Mouse (Mus musculus) G1E (cell line): ENCODE data around the gene Hes1.

ENCODE experiments used
- CTCF ChIP-seq: IDR thresholded peaks from 2 replicates; pipeline ENCODE4 v1.5.1; 2012; ENCODE audit warnings: low read depth, low read length, inconsistent platforms, mixed read lengths
- GATA2 ChIP-seq: IDR thresholded peaks from 2 replicates; pipeline ENCODE4 v1.6.1; 2012; ENCODE audit warnings: low read depth, low read length, inconsistent platforms, borderline replicate concordance
- TAL1 ChIP-seq: conservative IDR thresholded peaks from 2 replicates; pipeline ENCODE4 v1.6.1; 2012; ENCODE audit warnings: low read depth, low read length, inconsistent platforms, mixed read lengths

DNA sequence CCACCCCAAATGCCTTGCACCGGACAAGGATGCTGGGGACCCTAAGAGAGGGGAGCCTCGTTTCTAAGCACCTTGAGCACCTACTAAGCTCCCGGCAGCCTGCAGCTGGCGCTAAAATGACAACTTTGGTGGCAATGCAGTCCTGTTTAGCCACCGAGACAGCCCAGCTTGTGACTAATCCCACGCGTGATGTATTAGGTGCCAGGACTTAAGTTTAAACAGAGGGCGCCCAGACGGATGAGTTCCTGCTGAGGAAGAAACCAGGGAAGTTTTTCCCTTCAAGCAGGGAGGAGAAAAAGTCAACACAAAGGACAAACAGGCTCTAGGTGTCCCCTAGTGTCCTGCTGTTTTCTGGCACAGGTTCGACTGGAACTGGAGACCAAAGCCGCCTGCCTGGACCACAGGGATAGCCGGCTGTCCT is 6.6 kb downstream of the Hes1 start:
- TF ChIP-seq GATA2 (no peak), CTCF (no peak), TAL1 (no peak)
